Mouse (Mus musculus): Measurements from ENCODE around the gene Fmo3. TPM values are rescaled to one million over a fixed set of nuclear protein-coding genes. Genes with fewer than 3 reads are reported as not detected.

Fmo3 gene
- total RNA-seq (2021): 1 to 10 TPM; 1.5 to 1.6 TPM
- long read RNA-seq, experiment 1, partial matches to known transcripts: 0 of 2 reads
- long read RNA-seq, experiment 1, other reads (novel, unspliced or antisense): 1 of 2 reads
- long read RNA-seq, experiment 2: 0 reads

GRCm38 (mm10) chr1:162984428-162984827 is at the start of gene Fmo3:
Gene Fmo3, minus strand, starts transcription at chr1:162984528.
- no peak for DNase-seq

DNA sequence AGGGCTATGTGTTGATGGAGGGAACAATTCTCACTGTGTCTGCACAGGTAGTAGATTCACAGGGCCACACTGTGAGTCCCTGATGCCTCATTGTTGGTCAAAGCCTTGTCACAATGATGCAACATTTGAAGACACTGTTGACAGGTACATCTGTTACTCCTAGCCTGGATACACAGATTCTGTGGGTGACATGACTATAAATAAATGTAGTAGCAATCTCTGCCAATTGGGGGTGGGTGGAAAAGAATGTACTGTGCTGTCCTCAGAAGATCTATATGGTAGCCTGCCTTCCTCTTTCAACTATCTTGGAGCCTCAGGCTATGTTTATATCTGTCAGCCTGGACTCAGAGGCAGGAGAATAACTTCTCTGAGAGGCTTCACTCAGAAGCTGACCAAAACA is 38.7 kb upstream of the Fmo3 start:
- DNase-seq: no peak

DNA sequence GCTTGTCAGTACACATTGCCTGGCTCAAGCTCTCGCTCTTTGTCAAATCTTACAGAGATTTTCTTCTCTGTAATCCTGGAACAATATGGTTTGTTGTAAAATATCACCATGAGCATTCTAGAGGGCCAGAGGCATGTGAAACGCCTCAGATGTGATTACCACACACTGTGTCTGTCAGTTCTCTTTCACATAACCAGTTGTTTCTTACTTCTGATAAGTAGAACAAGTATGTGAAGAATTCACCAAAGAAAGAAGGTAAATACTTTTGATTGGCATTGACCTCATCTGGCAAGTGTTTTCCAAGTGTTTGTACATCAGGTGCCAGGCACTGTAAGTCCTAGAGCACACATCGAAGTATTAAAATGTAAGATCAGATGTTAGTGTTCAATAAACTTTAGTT is 24.9 kb upstream of the Fmo3 start:
- DNase-seq: no peak

DNA sequence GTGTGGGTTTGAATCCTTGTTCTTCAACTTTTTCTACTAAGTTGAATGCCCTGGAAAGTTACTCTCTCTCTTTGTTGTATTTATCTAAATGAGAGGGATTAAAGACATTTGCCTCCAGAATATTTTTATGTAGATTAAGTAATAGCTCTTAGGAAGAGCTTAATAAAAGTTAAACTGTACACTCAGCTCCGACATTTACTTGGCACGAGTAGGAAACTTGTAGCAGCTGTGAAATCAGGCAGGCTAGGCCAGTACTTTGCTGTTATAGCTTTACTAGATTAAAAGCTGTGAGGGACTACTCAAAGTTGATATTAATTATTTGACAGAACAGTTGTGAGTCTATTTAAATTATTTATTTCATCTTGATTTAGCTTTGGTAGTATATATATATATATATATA is 19.2 kb upstream of the Fmo3 start:
- DNase-seq: no peak

- DNase-seq: no peak
These were observed 17.0 kb upstream of the Fmo3 start for GRCm38 (mm10) chr1:163001271-163001829.

GRCm38 (mm10) chr1:162987546-162987945 is 3.2 kb upstream of the Fmo3 start:
- DNase-seq: no peak

GRCm38 (mm10) chr1:162986777-162987176 is 2.4 kb upstream of the Fmo3 start:
- DNase-seq: no peak

- no peak for DNase-seq
These were observed 1.9 kb upstream of the Fmo3 start for GRCm38 (mm10) chr1:162986121-162986748.

DNA sequence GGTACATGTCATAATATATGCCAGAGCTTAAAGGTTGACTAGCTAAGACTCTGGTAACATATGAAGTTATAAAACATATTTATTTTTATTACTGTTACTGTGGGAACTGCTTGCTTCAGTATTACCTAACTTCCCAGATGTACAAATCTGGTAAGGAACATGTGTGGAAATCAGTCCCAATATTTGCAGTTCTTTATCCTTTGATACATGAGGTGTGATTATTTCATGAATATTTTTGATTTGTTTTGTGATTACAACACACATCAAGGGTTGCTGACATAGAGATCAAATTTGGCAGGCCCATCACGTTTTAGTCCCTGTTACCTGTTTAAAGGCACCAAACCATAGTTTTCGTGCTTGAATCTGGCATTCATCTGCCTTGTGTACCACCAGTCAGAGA is 20.8 kb downstream of the Fmo3 start:
- no peak for DNase-seq

- DNase-seq: no peak
These were observed 26.9 kb downstream of the Fmo3 start for GRCm38 (mm10) chr1:162957422-162957821.

DNA sequence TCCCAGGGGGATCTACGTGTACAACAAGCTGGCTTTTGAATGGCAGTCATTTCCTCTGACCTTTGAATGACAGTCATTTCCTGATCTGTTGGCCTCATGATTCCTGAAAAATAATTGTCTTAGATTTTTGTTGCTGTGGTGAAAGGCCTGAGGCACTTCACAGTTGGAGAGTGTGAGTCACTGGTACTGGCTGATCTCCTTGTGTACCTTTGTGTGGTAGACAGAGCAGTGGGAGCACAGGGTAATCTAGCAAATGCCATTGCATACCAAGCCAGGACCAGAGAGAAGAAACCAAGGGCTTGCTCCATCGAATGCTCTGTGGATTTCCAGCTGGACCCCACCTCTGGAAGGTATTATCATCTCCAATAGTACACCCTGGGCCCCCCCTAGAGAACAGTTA is 31.2 kb downstream of the Fmo3 start:
- no peak for DNase-seq

- DNase-seq: no peak
These were observed 34.6 kb downstream of the Fmo3 start for GRCm38 (mm10) chr1:162949763-162950162.

GRCm38 (mm10) chr1:162947934-162948333 is 36.4 kb downstream of the Fmo3 start:
- no peak for DNase-seq

DNA sequence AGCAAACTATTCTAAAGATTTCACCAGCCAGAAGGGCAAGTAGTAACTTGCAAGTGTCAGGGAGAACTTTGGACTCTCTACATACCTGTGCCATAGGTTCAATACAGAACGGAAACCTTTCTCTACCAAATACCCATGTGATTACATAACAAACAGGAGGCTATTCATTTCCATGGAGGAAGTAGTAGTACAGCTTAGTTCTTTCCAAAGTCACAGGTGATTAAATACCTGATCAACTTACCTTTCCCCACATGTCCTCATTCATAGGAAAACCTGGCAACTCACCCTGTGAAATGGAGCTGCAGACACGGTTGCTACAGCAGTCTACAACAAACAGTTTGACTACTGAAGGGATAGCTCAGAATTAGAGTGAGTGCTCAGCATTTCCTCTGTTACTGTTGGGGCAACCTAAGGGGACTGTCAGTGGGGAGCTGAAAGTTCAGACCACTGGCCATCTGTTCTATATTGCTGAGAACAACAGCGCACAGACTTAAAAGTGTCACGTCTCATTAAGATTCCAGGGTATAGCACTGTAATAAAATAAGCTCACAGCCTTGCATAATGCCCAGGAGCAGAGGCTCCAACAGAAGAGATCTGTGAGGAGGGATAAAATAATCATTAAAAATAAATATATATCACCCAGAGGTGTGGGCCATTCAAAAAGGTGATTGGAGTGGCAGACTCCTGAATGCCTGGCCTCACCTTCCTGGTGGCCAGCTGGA is 37.3 kb downstream of the Fmo3 start:
- DNase-seq: no peak

- no peak for DNase-seq
These were observed 40.6 kb downstream of the Fmo3 start for GRCm38 (mm10) chr1:162943700-162944099.

DNA sequence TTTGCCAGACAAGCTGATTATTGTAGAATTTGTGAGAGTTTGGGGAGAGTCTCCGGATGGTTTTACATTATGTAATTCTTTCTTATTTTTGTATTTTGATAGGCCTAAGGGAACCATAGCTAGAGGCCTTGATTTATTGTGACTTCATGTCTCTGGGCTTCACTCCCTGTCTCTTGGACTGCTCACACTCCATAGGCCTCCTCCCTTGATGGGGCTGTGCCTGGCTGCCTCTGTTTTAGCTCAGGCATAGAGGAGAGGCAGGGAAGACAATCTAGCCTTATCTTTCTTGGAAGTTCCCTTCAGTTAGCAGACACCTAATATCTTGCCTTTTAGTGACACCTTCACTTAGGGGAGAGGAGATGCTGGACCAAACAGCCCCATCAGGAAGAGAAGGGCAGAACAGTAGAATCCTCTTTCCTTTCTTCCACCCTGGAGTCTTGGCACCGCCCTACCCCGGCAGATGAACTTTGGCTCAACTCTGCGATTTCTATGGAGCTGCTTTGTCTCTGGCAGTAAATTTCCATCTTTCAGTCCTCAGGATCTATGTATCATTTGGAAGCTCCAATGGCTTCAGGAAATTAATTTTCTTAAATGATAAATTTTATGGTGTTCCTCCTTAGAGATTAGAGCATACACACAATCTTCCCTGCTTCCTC is 45.5 kb downstream of the Fmo3 start:
- no peak for DNase-seq

DNA sequence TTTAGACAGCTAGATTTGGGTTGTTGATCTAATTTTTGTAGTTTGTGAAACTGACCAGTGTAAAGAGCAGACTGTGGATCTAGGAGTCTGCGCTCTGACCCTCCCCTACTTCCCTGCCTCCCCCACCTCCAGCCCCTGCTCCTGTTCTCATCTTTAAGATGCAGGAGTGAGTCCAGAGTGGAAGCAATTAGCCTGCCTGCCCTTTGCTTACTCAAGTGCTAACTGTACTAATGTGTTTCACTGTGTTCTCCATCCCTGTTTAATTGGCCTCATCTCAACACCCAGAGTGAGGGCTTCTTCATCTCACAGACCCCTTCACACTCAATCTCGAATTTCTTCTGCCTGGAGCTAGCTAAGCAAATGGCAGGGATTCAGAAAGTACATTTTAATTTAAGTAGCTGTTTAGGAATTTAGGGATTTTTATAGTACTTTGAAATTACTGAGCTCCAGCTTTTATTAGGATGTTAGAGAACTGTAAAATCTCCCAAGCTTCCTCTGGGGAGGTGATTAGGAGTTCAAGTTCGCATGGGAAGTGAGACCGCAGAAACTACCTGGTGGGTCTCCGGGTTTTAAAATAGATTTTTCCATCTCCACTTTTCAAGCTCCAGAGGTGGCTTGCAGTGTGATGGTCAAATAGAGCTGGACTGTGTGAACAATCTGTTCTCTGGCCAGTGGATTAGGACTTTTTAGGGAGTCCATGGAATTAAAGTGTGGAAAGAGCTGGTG is 46.2 kb downstream of the Fmo3 start:
- DNase-seq: no peak

DNA sequence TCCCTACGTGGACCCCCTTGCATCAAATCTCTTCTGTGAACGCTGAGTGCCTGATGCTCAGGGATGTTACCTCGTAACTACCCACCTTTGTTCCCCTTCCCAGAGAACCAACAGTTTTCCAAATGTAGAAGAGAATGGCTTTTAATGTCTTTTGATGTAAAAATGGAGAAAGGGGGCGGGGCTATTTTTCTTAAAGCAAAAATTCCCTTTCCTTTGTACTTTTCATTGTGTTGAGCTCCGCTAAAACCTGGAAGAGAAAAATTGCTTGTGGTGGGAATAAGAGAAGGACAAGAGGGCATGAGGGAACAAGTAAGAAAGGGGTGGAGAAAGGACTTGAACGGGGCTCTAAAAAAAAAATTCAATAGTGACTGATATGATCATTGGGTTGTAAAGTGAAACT is 46.9 kb downstream of the Fmo3 start, which contains the start of gene Fmo6:
Fmo6 (minus strand) TSS at position 101 of the 400 bp plus-strand sequence.
- DNase-seq: no peak

- DNase-seq: no peak
These were observed 49.8 kb downstream of the Fmo3 start for GRCm38 (mm10) chr1:162934374-162935012.

- DNase-seq: no peak
These were observed 51.9 kb downstream of the Fmo3 start for GRCm38 (mm10) chr1:162932386-162932785.

- DNase-seq: no peak
These were observed 52.4 kb downstream of the Fmo3 start for GRCm38 (mm10) chr1:162931880-162932279.

All from adrenal gland, postnatal 10 days (tissue).